ENCODE assay signal across 9 mouse cellular contexts in genomic region chr2:113807640-113808039, GRCm38 (mm10). TPM values are rescaled to one million over a fixed set of nuclear protein-coding genes. Genes with fewer than 3 reads are reported as not detected.
A peak's percentile ranks its signal among the peaks of the same experiment; 100 is the strongest.
DNase-seq lines count a peak whose midpoint lies in the region; ATAC-seq and TF ChIP-seq lines count a peak whose summit lies in the region.
"Had no signal": no experiment of that assay in that cellular context is flagged by ENCODE, and none has a peak within 500 bp of the region (broad histone marks: within the 10 kb centered on the region; RNA-seq: fewer than 3 reads in every experiment).

No protein-coding gene starts in this region.

- ATAC-seq in liver, embryonic 12.5 days: no peak
- peak; percentile 69 for ATAC-seq in granulocyte monocyte progenitor cell, adult 5-6 weeks (replicated peaks; ENCODE audit: poor library complexity, severe bottlenecking)
- 0 out of 2 replicates have a peak, but pooled peaks have one; percentile 26 for ATAC-seq in limb, embryonic 14.5 days (ENCODE audit: low FRiP score, low read depth)

- no peaks in the 10 kb centered on the region for H3K9me3 ChIP-seq in liver, embryonic 12.5 days (replicated peaks)
- H3K9me3 ChIP-seq in limb, embryonic 14.5 days (ENCODE audit: control insufficient read depth, low read length): no peaks in the 10 kb centered on the region
- H3K9me3 ChIP-seq: megakaryocyte, embryonic 14.5 days had no signal

- 21% methylated on average over 9 of the region's 9 CpGs for WGBS in liver, adult 2 months
- 20% methylated on average over 9 of the region's 9 CpGs for WGBS in liver, embryonic 12.5 days (ENCODE audit: insufficient replicate concordance)
- 17% methylated on average over 9 of the region's 9 CpGs for WGBS in limb, embryonic 14.5 days

- peak; percentile 20 for DNase-seq in liver, adult 2 months (ENCODE audit: extremely low read depth, low read depth, low spot score)
- peak; percentile 58 for DNase-seq in R1 (ENCODE audit: low read depth, low spot score)
- peak; percentile 70 for DNase-seq in cerebellum, adult 8-10 months
- DNase-seq in limb, embryonic 14.5 days (ENCODE audit: low spot score): peak; percentile 62
- DNase-seq in ovary, postnatal 36 days (ENCODE audit: low spot score): peak; percentile 79
- DNase-seq in right cerebral cortex, postnatal 36 days (ENCODE audit: low spot score in 2 of 2): no peak

- no peaks in the 10 kb centered on the region for H3K4me1 ChIP-seq in liver, adult 2 months (ENCODE audit: control insufficient read depth, insufficient read depth, low read length)
- H3K4me1 ChIP-seq in liver, embryonic 12.5 days: no peaks in the 10 kb centered on the region
- no peaks in the 10 kb centered on the region for H3K4me1 ChIP-seq in limb, embryonic 14.5 days (ENCODE audit: control insufficient read depth, insufficient read depth, low read length)

- H3K4me2 ChIP-seq in liver, embryonic 12.5 days: no peak overlapping the region
- no peak overlapping the region for H3K4me2 ChIP-seq in limb, embryonic 14.5 days (replicated peaks; ENCODE audit: low read depth, low read length, severe bottlenecking)

- H3K36me3 ChIP-seq in liver, adult 2 months (ENCODE audit: control insufficient read depth, insufficient read depth, low read length): no peaks in the 10 kb centered on the region
- H3K36me3 ChIP-seq in liver, embryonic 12.5 days: no peaks in the 10 kb centered on the region
- H3K36me3 ChIP-seq in limb, embryonic 14.5 days (ENCODE audit: control insufficient read depth, insufficient read depth, low read length): no peaks in the 10 kb centered on the region

- H3K79me2 ChIP-seq in liver, adult 2 months (ENCODE audit: control insufficient read depth, insufficient read depth, low read length): no peaks in the 10 kb centered on the region

- TF ChIP-seq POLR2A in liver, adult 2 months (IDR thresholded peaks at IDR 0.05; ENCODE audit: extremely low read depth, insufficient read depth, low read length): no peak
- TF ChIP-seq POLR2A in limb, embryonic 14.5 days (IDR thresholded peaks at IDR 0.05; ENCODE audit: borderline replicate concordance, extremely low read depth, insufficient read depth, insufficient read length): no peak

- no peak overlapping the region for H3K9ac ChIP-seq in liver, adult 2 months (ENCODE audit: low read depth, low read length)
- H3K9ac ChIP-seq in liver, embryonic 12.5 days: no peak overlapping the region
- H3K9ac ChIP-seq in limb, embryonic 14.5 days (ENCODE audit: low read depth, low read length, severe bottlenecking): no peak overlapping the region

- H3K27me3 ChIP-seq in liver, adult 2 months (ENCODE audit: control insufficient read depth, insufficient read depth, low read length): no peaks in the 10 kb centered on the region; the same call in 1 of the 2 replicates
- no peaks in the 10 kb centered on the region for H3K27me3 ChIP-seq in liver, embryonic 12.5 days (replicated peaks)
- no peaks in the 10 kb centered on the region for H3K27me3 ChIP-seq in limb, embryonic 14.5 days (ENCODE audit: control insufficient read depth, insufficient read depth, low read length)
- H3K27me3 ChIP-seq: megakaryocyte, embryonic 14.5 days had no signal

- peak; percentile 67 for TF ChIP-seq CTCF in liver, adult 2 months (IDR thresholded peaks at IDR 0.05; ENCODE audit: low read depth, low read length)

- no peak overlapping the region for H3K4me3 ChIP-seq in liver, adult 2 months (ENCODE audit: insufficient read depth, low read depth, low read length)
- no peak overlapping the region for H3K4me3 ChIP-seq in liver, embryonic 12.5 days
- no peak overlapping the region for H3K4me3 ChIP-seq in limb, embryonic 14.5 days (replicated peaks; ENCODE audit: low read length)
- H3K4me3 ChIP-seq: megakaryocyte, embryonic 14.5 days had no signal

- no peak overlapping the region for H3K27ac ChIP-seq in liver, adult 2 months (replicated peaks; ENCODE audit: insufficient read depth, low read depth, low read length)
- no peak overlapping the region for H3K27ac ChIP-seq in liver, embryonic 12.5 days
- H3K27ac ChIP-seq in limb, embryonic 14.5 days (replicated peaks; ENCODE audit: low read depth, low read length): no peak overlapping the region

RNA-seq across cellular contexts. Expression of gene Scg5, which starts 21.3 kb away (rescaled TPM):
- total RNA-seq in liver, adult 2 months (2014; rRNA removed): 0.20 TPM in 1 of 2 replicates, not detected in the other
- 0.07 TPM in 1 of 2 replicates, not detected in the other for polyA plus RNA-seq in liver, adult 2 months (2012; rRNA removed)
- not detected in 2 replicates for polyA plus RNA-seq in liver, embryonic 12.5 days (2016; fragmentation: Nextera tagmentation; extraction: Ambion mirVana)
- total RNA-seq in granulocyte monocyte progenitor cell, adult 5-6 weeks (2014; fragmentation: Nextera tagmentation): 2.8 TPM in 1 of 2 replicates, not detected in the other
- 0.52 TPM in 1 of 2 replicates, not detected in the other for total RNA-seq in granulocyte monocyte progenitor cell, adult 5-6 weeks (2017)
- polyA plus RNA-seq in limb, embryonic 14.5 days (2012; rRNA removed): 0.63 and 0.84 TPM in 2 replicates
- polyA plus RNA-seq in limb, embryonic 14.5 days (2014; fragmentation: Nextera tagmentation; extraction: Ambion mirVana): 0.87 and 1.5 TPM in 2 replicates

RNA-seq across cellular contexts. Expression of gene Arhgap11a, which starts 40.8 kb away (rescaled TPM):
- 0.55 and 1.0 TPM in 2 replicates for total RNA-seq in liver, adult 2 months (2014; rRNA removed)
- polyA plus RNA-seq in liver, adult 2 months (2012; rRNA removed): 0.19 and 0.21 TPM in 2 replicates
- polyA plus RNA-seq in liver, embryonic 12.5 days (2016; fragmentation: Nextera tagmentation; extraction: Ambion mirVana): 29.7 and 31.2 TPM in 2 replicates
- total RNA-seq in granulocyte monocyte progenitor cell, adult 5-6 weeks (2014; fragmentation: Nextera tagmentation): 38.8 and 47.1 TPM in 2 replicates
- total RNA-seq in granulocyte monocyte progenitor cell, adult 5-6 weeks (2017): 43.6 and 46.7 TPM in 2 replicates
- 17.0 and 23.5 TPM in 2 replicates for polyA plus RNA-seq in limb, embryonic 14.5 days (2012; rRNA removed)
- 4.2 and 4.6 TPM in 2 replicates for polyA plus RNA-seq in limb, embryonic 14.5 days (2014; fragmentation: Nextera tagmentation; extraction: Ambion mirVana)

RNA-seq across cellular contexts. Expression of gene Grem1, which starts 49.2 kb away (rescaled TPM):
- not detected in 2 replicates for total RNA-seq in liver, adult 2 months (2014; rRNA removed)
- not detected in 2 replicates for polyA plus RNA-seq in liver, adult 2 months (2012; rRNA removed)
- polyA plus RNA-seq in liver, embryonic 12.5 days (2016; fragmentation: Nextera tagmentation; extraction: Ambion mirVana): 0.13 and 0.19 TPM in 2 replicates
- not detected in 2 replicates for total RNA-seq in granulocyte monocyte progenitor cell, adult 5-6 weeks (2014; fragmentation: Nextera tagmentation)
- not detected in 2 replicates for total RNA-seq in granulocyte monocyte progenitor cell, adult 5-6 weeks (2017)
- polyA plus RNA-seq in limb, embryonic 14.5 days (2012; rRNA removed): 5.8 and 6.9 TPM in 2 replicates
- 3.9 and 4.5 TPM in 2 replicates for polyA plus RNA-seq in limb, embryonic 14.5 days (2014; fragmentation: Nextera tagmentation; extraction: Ambion mirVana)

Comparison
In these comparisons a context has a peak if more than half of its experiments do, and no peak if none do; other contexts are left out.
1. DNase-seq: peak in liver, adult 2 months (single experiment), R1 (single experiment), cerebellum, adult 8-10 months (single experiment), limb, embryonic 14.5 days (single experiment) and ovary, postnatal 36 days (single experiment); none in right cerebral cortex, postnatal 36 days (0 of 2).